Mouse (Mus musculus): ENCODE results near the gene Stx11.

Gene Stx11

GRCm38 (mm10) chr10:12911981-12912530 is 52.0 kb downstream of the Stx11 start:
- no peak for DNase-seq

DNA sequence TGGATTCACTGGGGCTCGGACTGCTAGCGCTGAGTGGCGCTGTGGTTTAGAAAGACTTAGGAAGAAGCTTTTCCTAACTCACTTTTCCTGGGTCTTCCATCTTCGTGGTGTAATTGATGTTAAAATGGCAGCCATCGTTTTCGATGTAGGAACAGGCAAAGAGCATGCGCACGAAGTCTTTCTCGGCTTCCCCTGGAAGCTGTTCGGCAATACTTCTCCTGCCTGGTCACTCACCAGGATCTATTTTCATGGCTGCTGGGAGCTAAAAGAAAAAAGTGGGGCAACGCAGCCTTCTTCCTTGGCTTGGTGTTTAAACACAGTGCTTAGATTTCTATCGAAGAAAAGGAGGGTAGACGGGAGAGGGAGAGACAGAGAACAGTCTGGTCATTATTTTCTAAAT is 52.6 kb downstream of the Stx11 start:
- DNase-seq = no peak

- no peak for DNase-seq
These were observed 54.2 kb downstream of the Stx11 start for GRCm38 (mm10) chr10:12909891-12910290.

GRCm38 (mm10) chr10:12909179-12909578 is 54.9 kb downstream of the Stx11 start:
- DNase-seq = no peak

GRCm38 (mm10) chr10:12904140-12904528 is 60.0 kb downstream of the Stx11 start:
- DNase-seq = no peak

DNA sequence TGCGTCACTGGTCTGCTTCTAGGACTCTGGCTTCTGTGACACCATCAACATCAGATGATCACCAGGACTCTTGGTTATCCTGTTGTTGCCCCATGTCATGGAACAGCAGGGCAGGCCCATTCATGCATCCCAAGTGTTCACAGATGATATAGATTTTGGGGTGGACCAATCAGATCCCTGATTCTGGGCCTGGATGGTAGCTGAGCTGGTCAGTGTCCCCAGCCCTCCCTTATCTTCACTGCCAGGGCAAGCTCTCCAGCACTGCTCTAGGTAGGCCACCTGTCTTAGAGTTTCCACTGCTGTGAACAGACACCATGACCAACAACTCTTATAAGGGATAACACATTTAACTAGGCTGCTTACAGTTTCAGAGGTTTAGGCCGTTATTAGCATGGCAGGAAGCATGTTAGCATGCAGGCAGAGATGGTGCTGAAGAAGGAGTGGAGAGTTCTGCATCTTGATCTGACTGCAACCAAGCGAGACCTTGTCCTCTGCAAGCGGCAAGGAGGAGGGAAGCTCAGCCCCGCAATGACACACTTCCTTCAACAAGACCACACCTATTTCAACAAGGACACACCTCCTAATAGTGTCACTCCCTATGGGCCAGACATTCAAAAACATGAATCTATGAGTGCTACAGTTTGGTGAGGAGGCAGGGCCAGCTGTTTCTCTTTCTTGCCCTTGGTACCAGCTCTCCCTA is 60.5 kb downstream of the Stx11 start:
- no peak for DNase-seq

DNA sequence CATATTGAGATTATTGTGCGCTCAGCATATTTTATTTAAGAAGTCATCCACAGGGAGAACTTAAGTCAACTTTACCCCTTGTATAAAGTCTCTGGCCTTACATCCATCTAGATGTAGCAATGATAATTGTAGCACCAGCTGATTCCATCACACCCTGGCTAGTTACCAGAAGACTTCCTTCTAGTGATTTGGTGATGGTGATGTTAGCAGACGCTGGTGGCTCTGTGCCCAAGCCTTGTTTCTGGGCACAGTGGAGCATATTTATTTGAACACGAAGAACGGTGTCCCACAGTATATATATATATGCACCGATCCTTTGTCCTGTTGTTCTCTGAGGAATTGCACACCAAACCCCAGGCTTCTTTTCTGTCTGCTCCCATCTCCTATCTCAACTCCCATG is 64.2 kb downstream of the Stx11 start:
- DNase-seq = no peak

DNA sequence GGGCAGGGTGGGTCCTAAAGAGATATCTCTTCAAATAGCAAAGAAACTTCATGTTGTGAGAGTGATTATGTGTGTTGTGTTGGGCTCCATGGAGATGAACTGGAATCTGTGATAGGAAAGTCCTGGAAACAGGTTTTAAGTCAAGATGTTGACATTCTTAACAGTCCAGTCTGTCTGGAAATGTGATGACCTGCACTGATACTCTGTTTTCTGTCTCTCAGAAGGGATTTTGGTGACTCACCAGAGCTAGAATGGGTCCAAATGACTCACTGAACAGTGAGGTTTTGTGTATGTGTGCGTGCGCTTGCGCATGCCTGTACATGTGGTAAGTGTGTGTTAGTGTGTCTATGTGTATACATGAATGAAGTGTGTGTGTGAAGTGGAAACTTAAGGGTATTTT is 70.8 kb downstream of the Stx11 start:
- DNase-seq = no peak

DNA sequence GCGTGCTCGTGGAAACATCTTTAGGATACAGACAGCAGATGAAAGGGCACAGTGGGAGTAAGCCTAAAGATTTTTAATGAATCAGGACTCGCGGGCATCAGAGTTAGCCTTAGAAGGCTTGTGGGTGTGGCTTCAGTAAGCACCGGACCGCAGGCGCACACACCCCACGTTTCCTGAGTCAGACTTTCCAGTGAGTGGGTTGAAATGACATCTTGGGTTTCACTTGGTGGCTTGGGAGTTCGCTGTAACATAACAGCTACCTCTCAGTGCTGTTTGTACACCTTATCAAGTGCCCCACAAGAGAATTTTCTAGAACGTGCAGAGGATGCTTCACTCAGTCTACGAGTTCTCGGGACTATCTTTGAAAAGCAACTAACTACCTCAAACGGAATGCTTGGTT is 75.7 kb downstream of the Stx11 start:
- DNase-seq = no peak

All from kidney, adult 18-20 months (tissue).